Mouse (Mus musculus) G1E (cell line): ENCODE results near the gene Dpm2.

ENCODE experiments used
- CTCF ChIP-seq: IDR thresholded peaks from 2 replicates; pipeline ENCODE4 v1.5.1; 2012; ENCODE audit warnings: low read depth, low read length, inconsistent platforms, mixed read lengths
- GATA1 ChIP-seq: IDR thresholded peaks from 2 replicates; pipeline ENCODE4 v1.6.1; 2012; ENCODE audit warnings: borderline replicate concordance, low read length, inconsistent platforms, mixed read lengths
- GATA2 ChIP-seq: IDR thresholded peaks from 2 replicates; pipeline ENCODE4 v1.6.1; 2012; ENCODE audit warnings: low read depth, low read length, inconsistent platforms, borderline replicate concordance

GRCm38 (mm10) chr2:32575586-32576160 lies 5.0 kb downstream of the Dpm2 start, which contains the start of gene 9430097D07Rik:
- TF ChIP-seq GATA1 (no peak), CTCF (no peak), GATA2 (no peak)
